Mouse (Mus musculus) liver, embryonic 14.5 days (tissue): ENCODE results near the gene Spock1.

Experiments used
- CTCF ChIP-seq: IDR thresholded peaks from 2 replicates; pipeline ENCODE4 v1.5.1; 2016; ENCODE audit warnings: antibody characterized with exemption, low read depth, control low read depth
- EP300 ChIP-seq: IDR thresholded peaks from 2 replicates; pipeline ENCODE4 v1.6.1; 2016; ENCODE audit warnings: antibody characterized with exemption, low read depth

DNA sequence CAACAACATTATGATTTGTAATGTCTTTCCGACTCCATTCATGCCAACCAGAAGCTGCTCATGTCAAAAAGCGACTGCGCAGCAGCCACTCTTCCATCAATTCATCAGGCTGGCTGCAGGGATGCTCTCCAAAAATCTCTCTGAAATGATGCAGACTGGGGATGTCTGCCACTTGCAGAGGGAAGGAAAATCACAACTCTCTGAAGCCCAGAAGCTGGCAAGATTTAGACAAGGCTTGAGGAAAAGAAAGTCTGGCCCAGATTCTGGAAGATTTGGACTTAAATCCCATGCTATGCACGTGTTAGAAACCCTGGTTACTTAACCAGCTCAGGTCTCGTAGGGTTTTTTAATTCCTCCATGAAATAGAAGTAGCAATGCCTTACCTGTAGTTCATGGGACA lies 269.3 kb downstream of the Spock1 start:
- no peak for TF ChIP-seq CTCF
- no peak for TF ChIP-seq EP300
